Mouse (Mus musculus) urinary bladder, postnatal 25 days (tissue): ENCODE data around the gene Art2b.
"Not testable (repeated sequence)": the region's sequence is repeated elsewhere in the genome, so short reads cannot be mapped to it uniquely, and the experiment has no call there.

Experiments used
- DNase-seq: peaks from one replicate; pipeline ENCODE4 v3.0.0; 2022; ENCODE audit warnings: low spot score

The Art2b gene

DNA sequence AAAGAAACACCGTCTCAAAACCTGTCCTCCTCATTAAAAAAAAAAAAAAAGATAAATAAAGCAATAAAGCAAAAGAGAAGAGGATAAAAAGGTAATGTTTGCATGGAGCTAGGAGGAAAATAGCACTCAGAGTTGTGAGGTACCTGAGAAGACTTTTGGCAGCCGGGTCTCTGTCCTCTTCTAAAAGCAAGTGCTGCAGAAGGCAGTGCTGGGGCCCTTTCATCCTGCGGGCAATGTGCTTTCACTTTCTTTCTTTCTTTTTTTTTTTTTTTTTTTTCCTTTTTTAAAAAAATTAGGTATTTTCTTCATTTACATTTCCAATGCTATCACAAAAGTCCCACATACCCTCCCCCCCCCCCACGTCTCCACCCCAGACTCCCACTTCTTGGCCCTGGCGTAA, at the start of gene Art2b:
Art2b (minus strand) TSS at position 193 of the 400 bp plus-strand sequence.
- DNase-seq: no peak

DNA sequence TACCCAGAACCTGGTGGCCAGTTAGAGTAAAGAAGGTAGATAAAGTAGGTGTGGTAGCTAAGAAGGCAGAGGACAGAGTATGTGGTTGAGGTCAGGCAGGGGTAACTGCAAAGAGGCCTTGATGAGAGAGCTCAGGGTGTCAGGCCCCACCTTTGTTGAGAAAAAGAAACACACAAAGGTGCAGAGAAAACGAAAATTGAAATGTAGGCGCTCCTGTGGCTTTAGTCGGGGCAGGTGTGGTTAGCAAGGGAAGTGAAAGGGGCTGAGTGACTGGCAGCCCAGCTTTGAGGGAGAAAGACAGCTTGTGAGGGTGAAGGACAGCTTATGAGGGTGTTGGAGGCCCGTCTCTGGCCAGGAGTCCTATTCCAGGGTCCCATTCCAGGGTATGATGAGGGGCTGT, 49.1 kb upstream of the Art2b start:
- no peak for DNase-seq

DNA sequence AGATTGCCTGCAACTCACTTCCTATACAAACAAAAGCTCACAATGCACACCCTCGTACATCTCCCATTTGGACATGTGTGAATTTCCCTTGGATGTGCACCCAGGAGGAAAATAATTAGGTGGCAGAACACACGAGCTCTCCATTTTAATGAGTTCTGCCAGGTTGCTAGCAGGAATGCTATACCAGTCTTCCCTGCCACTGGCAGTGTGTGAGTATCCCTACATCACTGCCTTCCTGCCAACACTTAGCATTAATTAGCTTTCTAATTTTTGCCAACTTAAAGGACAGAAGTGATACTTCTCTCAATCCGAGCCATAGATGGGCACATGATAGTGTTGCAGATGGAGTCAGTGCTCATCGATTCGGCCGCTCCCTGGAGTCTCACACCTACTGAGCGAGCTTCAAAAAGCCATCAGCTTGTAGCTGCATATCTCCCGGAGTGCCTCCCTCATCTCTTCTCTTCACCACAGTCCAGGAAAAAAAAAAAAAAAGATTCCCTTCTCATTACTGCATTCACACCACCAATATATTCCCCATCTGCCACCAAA, 48.3 kb upstream of the Art2b start:
- no peak for DNase-seq

GRCm38 (mm10) chr7:101628481-101628880, 43.1 kb upstream of the Art2b start:
- no peak for DNase-seq

DNA sequence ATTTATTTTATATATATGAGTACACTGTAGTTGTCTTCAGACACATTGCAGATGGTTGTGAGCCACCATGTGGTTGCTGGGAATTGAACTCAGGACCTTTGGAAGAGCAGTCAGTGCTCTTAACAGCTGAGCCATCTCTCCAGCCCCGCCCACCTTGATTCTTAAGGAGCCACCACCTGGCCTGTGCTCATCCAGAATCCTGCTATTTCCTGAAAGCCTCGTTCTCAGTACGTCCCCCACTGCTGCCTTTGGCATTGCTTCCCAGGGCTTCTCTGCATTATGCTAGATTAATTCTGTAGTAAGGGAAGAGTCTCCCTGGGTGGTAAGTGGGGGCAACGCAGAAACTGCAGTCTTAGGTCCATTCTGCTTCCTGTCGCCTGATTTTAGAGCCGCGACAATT, 41.8 kb upstream of the Art2b start:
- not testable (repeated sequence) for DNase-seq

- no peak for DNase-seq
Measured at GRCm38 (mm10) chr7:101624283-101624682, 38.9 kb upstream of the Art2b start.

DNA sequence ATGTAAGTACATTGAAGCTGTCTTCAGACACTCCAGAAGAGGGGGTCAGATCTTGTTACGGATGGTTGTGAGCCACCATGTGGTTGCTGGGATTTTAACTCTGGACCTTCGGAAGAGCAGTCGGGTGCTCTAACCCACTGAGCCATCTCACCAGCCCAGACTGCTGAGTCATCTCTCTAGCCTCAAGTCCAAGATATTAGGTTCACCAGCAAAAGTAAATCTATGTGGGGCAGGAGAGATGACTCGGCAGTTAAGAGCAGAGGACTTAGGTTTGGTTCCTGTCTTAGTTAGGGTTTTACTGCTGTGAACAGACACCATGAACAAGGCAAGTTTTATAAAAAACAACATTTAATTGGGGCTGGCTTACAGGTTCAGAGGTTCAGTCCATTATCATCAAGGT, 36.5 kb upstream of the Art2b start:
- not testable (repeated sequence) for DNase-seq

DNA sequence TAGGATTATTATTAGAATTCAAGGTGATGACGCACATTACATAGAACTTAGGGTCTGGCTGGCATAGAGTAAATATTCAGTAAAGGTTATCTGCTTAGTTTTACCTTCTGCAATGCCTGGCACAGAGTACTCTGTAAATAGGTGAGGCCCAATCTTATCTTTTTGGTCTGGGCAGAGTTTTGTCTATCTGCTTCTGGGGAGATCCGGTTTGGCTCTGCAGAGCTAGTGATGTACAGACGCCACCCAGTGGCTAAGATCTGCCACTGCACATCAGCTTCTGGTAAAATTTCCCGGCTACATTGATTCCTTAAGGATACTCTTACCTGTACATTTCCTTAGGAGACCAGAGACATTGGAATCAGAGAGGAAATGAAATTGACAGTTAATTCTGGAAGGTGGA, 35.0 kb upstream of the Art2b start:
- DNase-seq: peak; percentile 35

- DNase-seq: no peak
Measured at GRCm38 (mm10) chr7:101618273-101618672, 32.9 kb upstream of the Art2b start.

- DNase-seq: no peak
Measured at GRCm38 (mm10) chr7:101617438-101618165, 32.2 kb upstream of the Art2b start.

- no peak for DNase-seq
Measured at GRCm38 (mm10) chr7:101616136-101616835, 30.9 kb upstream of the Art2b start.

GRCm38 (mm10) chr7:101615406-101615805, 30.0 kb upstream of the Art2b start:
- no peak for DNase-seq

DNA sequence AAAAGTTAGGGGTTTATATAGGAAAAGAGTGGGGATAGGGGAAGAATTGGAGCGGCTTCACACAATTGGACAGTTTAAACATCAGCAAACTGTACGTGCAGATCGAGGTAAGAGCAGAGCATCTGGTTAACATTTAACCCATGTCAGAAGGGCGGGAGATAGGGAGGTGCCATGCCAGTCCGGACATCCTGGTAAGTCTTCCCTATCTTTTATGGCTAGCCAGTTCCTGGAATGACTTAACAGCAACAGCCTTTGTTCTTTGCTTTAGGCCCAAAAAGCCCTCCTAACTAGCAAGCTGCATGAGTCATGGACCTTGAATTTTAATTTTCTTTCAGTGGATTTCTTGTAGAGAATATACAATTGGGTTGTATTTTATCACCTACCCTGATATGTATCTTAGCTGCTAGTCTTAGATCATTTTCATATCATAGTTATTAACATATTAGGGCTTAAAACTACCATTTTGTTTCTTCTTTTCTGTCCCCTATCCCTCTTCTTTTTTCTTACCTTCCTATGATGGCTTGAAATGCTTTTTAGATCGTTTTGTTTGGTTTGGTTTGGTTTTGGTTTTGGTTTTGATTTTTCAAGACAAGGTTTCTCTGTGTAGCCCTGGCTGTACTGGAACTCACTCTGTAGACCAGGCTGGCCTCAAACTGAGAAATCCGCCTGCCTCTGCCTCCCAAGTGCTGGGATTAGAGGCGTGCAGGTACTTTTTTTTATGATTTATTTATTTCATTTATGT, 27.6 kb upstream of the Art2b start:
- not testable (repeated sequence) for DNase-seq

DNA sequence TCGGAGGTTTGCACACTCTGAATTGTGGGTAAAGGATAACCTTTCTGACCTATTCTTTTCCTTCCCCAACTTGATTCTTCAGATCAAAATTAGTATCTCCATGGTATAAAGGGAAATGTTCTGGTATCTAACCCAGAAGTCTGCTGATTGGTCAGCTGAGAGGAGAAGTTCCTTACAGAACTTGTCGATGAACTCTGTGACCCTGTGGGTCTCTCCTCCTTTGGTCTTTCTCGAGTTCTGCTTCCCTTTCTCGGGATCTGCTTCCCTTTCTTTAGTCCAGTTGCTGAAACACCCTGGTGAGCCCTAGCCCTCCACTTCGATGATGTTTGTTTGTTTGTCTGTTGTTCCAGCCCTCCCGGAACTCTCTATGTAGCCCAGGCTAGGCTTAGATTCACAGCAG, 22.4 kb upstream of the Art2b start:
- DNase-seq: no peak

GRCm38 (mm10) chr7:101600406-101600805, 15.0 kb upstream of the Art2b start:
- no peak for DNase-seq

DNA sequence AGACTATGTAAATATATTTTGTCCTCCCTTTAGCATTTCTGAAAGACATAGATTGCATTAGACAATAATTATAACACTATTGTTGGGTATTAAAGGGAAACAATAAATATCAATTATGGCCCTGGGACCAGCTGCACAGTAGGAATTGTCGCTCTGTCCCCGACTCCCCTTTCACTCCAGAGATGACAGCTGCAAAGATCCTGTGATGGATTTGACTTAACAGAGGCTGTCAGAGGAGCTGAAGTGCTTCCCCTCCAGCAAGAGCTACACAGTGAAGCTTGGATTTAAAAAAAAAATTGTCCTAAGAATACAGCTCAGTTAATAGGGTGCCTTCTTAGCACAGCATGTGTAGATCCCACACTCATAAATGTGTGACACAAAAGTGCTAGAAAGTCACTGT, 13.1 kb upstream of the Art2b start:
- DNase-seq: no peak

GRCm38 (mm10) chr7:101594969-101595368, 9.6 kb upstream of the Art2b start:
- no peak for DNase-seq

- not testable (repeated sequence) for DNase-seq
Measured at GRCm38 (mm10) chr7:101584271-101584670, 1.1 kb downstream of the Art2b start.

- no peak for DNase-seq
Measured at GRCm38 (mm10) chr7:101582012-101582411, 3.4 kb downstream of the Art2b start.

- not testable (repeated sequence) for DNase-seq
Measured at GRCm38 (mm10) chr7:101580863-101581262, 4.5 kb downstream of the Art2b start.

- DNase-seq: no peak
Measured at GRCm38 (mm10) chr7:101574413-101574812, 11.0 kb downstream of the Art2b start.

DNA sequence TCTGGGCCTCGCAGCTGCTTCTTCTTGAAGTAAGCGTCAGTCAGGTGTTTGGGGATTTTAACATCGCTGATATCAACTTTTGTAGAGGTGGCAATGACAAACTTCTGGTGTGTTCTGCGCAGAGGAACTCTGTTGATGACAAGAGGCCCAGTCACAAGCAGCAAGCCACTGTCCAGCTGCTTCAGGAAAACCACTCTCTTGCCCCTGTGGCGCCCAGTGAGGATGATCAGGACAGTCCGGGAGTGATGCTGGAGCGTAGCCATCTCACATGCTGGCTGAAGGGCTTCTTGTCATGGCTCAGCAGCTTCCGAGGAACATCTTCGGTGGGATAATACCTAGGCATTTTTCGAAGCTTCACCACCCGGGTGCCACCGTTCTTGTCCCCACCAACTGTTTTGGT, 11.8 kb downstream of the Art2b start:
- not testable (repeated sequence) for DNase-seq

DNA sequence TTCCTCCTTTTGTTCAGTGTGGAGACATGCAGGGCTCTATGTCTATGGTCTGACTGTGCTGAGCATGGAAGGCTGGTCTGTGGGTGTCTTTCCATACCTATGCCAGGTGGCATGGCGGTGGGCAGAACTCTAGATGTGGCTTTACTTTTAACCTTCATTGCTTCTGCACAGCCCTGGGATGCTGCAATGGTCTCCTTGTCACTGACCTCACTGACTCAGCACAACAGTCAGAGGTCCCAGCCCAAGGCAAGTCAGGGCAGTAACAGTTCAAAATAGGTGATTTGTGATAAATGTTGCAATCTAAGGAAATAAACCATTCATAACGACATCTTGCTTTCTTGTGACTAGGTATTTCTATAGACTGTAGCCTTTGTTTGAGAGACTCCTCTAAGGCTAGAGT, 21.3 kb downstream of the Art2b start:
- no peak for DNase-seq
